Mouse (Mus musculus): ENCODE results near the gene Gtf2i. TPM values are rescaled to one million over a fixed set of nuclear protein-coding genes. Genes with fewer than 3 reads are reported as not detected.
A peak's percentile ranks its signal among the peaks of the same experiment; 100 is the strongest.

The Gtf2i gene
- polyA plus RNA-seq, 1 experiment from 2014 or later: 127 TPM

DNA sequence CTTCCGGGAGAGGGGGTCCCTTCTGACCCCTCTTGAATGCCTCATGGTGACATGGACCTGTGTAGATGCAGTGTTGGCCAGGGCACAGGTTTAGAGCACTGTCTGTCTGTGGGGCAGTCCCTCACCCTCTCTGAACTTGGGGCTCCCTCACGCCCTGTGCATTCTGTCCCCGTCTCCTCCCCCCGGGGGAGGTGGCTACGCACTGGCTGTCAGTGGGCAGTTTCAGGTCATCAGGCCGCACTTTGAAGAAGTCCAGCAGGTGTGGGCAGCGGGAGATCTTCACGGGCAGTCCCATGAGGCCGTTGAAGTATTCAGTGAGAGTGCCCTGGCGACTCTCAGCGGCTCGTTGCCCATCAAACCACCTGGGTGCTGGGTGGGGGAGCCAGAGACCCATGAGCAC is 87.6 kb downstream of the Gtf2i start:
- H3K9ac ChIP-seq: 0 out of 2 replicates have a peak overlapping the region, but pooled peaks have one; percentile 8
- WGBS: 52% methylated on average over 12 of the region's 12 CpGs
- no peak overlapping the region for H3K4me3 ChIP-seq
- no peaks in the 10 kb centered on the region for H3K36me3 ChIP-seq
- no peak for ATAC-seq (ENCODE audit: extremely low read depth, insufficient number of reproducible peaks, low FRiP score, low TSS enrichment)
- no peak overlapping the region for H3K4me2 ChIP-seq
- peaks cover 32% of the 10 kb centered on the region for H3K4me1 ChIP-seq
- H3K9me3 ChIP-seq: no peaks in the 10 kb centered on the region
- H3K27ac ChIP-seq (replicated peaks): no peak overlapping the region
- H3K27me3 ChIP-seq (replicated peaks): peaks cover 14% of the 10 kb centered on the region

DNA sequence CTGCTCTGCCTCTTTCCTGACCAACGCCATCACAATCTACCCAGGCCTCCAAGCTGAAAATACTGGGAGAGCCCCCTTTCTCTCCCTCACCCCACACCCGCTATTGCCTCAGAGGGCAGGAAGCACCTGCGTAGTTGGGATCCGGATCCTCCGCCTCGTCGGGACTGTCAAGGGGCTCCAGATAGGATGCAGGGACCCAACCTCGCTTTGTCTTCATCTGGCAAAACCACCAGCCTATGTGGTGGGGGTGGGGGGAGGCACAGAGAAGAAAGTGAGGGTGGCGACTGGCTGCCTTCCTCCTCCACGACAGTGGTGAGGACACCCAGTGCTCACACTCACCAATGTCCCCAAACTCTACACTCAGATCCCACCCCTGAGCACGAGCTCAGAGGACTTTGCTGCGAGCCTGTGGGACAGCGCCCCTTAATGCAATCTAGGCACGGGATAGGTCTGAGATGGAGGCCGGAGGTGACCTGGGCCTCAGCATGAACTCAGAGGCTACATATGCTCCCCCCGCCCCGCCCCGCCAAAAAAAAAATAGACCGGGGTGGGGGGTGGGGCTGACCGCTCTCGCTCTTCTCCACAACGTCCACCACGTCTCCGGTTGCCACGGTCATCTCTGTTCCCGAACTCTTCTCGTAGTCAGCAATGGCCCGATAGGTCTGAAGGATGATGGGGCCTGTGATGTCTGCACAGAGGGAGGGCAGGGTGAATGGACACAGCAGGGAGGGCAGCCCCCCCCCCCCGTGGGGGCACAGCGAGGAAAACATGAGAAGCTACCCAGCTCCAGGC is 89.3 kb downstream of the Gtf2i start:
- Histone ChIP-seq H3K4me1 (peaks cover 37% of the 10 kb centered on the region), H3K36me3 (no peaks in the 10 kb centered on the region), H3K4me3 (no peak overlapping the region), H3K27ac (replicated peaks) (no peak overlapping the region), H3K9me3 (no peaks in the 10 kb centered on the region), H3K27me3 (replicated peaks) (peaks cover 31% of the 10 kb centered on the region), H3K9ac (no peak overlapping the region), H3K4me2 (no peak overlapping the region)
- WGBS: 68% methylated on average over 30 of the region's 30 CpGs
- no peak for ATAC-seq (ENCODE audit: extremely low read depth, insufficient number of reproducible peaks, low FRiP score, low TSS enrichment)

DNA sequence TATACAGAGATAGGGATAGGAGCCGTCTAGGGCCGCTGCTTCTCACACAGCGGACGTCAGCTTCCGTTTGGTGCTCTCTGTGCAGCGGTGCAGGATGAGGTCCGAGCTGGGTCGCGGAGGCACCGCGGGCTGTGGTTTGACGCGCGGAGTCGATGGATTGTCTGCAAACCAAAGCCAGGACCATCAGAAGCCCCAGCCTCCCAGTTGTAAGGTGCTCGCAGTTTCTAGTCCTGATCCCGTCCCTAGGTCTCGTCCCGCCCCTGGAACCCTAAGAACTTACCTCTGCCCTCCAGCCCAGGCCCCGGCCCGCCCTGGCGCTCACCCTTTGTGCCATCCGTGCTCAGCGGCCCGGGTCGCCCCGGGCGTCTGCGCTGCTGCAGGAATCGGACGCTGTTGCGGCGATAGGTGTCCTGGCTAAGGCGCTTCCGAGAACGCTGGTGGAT is 92.8 kb downstream of the Gtf2i start:
- H3K9ac ChIP-seq: peak overlapping the region; percentile 78
- peaks cover 32% of the 10 kb centered on the region for H3K27me3 ChIP-seq (replicated peaks)
- H3K36me3 ChIP-seq: peaks cover 12% of the 10 kb centered on the region
- peaks cover 2% of the 10 kb centered on the region; the same call in 1 of the 2 replicates for H3K9me3 ChIP-seq
- no peak for ATAC-seq (ENCODE audit: extremely low read depth, insufficient number of reproducible peaks, low FRiP score, low TSS enrichment)
- H3K4me1 ChIP-seq: peaks cover 19% of the 10 kb centered on the region
- peak overlapping the region; percentile 84 for H3K4me2 ChIP-seq
- H3K27ac ChIP-seq (replicated peaks): no peak overlapping the region
- H3K4me3 ChIP-seq: peak overlapping the region; percentile 48
- 4% methylated on average over 36 of the region's 36 CpGs for WGBS

DNA sequence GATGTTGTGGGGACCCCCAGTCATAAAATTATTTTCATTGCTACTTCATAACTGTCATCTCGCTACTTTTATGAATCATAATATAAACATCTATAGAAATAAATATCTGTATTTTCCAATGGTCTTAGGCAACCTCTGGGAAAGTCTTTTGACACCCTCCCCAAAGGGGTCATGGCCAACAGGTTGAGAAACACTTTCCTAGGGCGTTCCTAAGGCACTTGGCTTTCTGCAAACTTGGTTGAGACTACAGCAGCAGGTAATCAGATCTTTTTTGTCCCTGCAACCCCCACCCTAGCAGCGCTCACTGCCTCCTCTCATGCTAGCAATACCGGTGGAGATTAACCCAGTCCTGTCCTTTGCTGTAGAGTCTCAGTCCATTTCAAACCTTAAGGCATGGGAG is 93.3 kb downstream of the Gtf2i start:
- WGBS: 43% methylated on average over 4 of the region's 4 CpGs
- H3K27me3 ChIP-seq (replicated peaks): peaks cover 32% of the 10 kb centered on the region
- H3K27ac ChIP-seq (replicated peaks): no peak overlapping the region
- peak overlapping the region; percentile 48 for H3K4me3 ChIP-seq
- peaks cover 15% of the 10 kb centered on the region for H3K4me1 ChIP-seq
- ATAC-seq (ENCODE audit: extremely low read depth, insufficient number of reproducible peaks, low FRiP score, low TSS enrichment): no peak
- H3K36me3 ChIP-seq: peaks cover 16% of the 10 kb centered on the region
- peak overlapping the region; percentile 84 for H3K4me2 ChIP-seq
- H3K9ac ChIP-seq: peak overlapping the region; percentile 78
- H3K9me3 ChIP-seq: peaks cover 4% of the 10 kb centered on the region; the same call in 1 of the 2 replicates

DNA sequence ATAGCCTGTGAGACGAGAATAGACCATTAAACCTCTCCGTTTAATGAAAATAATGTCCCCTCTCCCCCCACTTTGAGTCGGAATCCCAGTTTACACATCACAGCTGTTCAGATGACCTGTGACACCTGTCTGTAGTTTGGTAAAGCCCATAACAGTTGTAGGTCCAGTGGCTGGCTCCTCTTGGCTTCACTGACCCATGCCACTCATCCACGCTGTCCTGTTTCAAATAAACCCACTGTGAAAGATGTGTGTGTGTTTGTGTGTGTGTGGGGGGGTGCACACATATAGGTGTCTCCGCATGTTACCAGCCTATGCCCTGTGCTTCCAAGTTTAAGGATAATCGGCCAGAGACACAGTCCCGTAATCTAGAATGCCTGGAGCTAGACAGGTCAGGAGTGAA is 96.7 kb downstream of the Gtf2i start:
- 84% methylated on average over 7 of the region's 7 CpGs for WGBS
- ATAC-seq (ENCODE audit: extremely low read depth, insufficient number of reproducible peaks, low FRiP score, low TSS enrichment): no peak

DNA sequence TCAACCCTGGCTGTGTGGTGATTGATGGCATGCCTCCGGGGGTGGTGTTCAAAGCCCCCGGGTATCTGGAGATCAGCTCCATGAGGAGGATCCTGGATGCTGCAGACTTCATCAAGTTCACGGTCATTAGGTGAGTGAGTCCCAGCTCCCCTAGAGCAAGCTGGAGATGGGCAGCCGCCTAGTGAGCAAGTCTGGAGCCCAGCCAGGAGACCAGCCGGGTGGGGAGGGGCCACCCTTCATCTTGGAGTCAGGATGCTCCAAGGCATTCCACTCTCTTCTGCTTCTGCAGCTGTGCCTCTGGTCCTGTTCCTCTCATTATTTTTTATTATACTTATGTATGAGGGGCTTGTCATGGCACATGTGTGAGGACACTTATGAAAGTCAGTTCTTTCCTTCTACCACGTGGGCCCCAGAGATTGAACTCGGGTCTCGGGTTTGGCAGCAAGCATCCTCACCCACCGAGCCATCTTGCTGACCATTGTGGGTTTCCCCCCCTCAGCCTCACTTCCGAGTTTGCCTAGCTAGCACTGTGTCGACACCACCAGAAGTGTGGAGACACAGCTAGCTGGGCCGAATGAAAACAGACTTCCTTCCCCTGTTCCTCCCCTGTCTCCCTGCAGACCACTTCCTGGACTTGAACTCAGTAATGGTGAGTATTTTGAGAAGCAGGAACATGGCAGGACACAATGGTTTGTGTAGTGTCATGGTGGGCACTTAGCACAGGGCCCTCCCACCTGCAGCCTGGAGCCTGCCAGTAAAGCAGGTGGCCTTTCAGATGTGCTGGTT is 100.3 kb downstream of the Gtf2i start:
- Histone ChIP-seq H3K9me3 (peaks cover 4% of the 10 kb centered on the region; the same call in 1 of the 2 replicates), H3K4me3 (no peak overlapping the region), H3K4me2 (no peak overlapping the region), H3K27me3 (replicated peaks) (no peaks in the 10 kb centered on the region), H3K9ac (no peak overlapping the region), H3K36me3 (peaks cover 45% of the 10 kb centered on the region), H3K4me1 (peaks cover 11% of the 10 kb centered on the region; the same call in 1 of the 2 replicates), H3K27ac (replicated peaks) (no peak overlapping the region)
- 51% methylated on average over 12 of the region's 12 CpGs for WGBS
- no peak for ATAC-seq (ENCODE audit: extremely low read depth, insufficient number of reproducible peaks, low FRiP score, low TSS enrichment)

More for the DNA sequence above, 96.7 kb downstream of the Gtf2i start:
- no peak overlapping the region for H3K4me2 ChIP-seq
- no peak overlapping the region for H3K9ac ChIP-seq
- peaks cover 27% of the 10 kb centered on the region for H3K27me3 ChIP-seq (replicated peaks)
- no peak overlapping the region for H3K27ac ChIP-seq (replicated peaks)
- H3K9me3 ChIP-seq: peaks cover 4% of the 10 kb centered on the region; the same call in 1 of the 2 replicates
- peaks cover 33% of the 10 kb centered on the region for H3K36me3 ChIP-seq
- no peak overlapping the region for H3K4me3 ChIP-seq
- peaks cover 14% of the 10 kb centered on the region for H3K4me1 ChIP-seq

DNA sequence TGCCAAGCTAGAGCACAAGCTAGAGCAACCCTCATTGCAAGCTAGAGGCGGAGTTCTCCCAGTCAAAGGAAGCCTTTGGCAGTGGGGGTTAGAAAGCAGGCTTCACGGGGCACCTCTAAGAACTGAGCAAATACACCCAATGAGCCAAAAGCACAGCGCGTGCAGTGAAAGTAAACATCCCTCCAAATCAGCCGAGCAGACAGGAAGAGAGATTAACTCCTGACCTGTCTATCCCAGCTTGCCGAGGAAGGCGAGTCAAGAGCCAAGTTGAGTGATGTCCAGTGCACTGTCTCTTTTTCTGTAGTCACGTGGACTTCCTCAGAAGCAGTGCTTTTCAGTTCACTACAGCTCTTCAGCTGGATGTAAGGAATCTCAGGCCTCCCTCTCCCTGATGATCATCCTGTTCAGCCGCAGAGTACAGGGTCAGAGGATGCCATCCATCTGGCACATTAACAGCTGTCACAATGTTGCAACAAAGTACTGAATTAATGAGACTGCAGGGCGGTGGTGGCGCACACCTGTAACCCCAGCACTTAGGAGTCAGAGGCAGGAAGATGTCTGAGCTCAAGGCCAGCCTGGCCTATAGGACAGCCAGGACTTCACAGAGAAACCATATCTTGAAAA is 104.5 kb downstream of the Gtf2i start:
- ATAC-seq (ENCODE audit: extremely low read depth, insufficient number of reproducible peaks, low FRiP score, low TSS enrichment): no peak
- H3K27me3 ChIP-seq (replicated peaks): no peaks in the 10 kb centered on the region
- H3K4me2 ChIP-seq: no peak overlapping the region
- WGBS: 49% methylated on average over 11 of the region's 11 CpGs
- no peaks in the 10 kb centered on the region for H3K9me3 ChIP-seq
- peaks cover 11% of the 10 kb centered on the region; the same call in 1 of the 2 replicates for H3K4me1 ChIP-seq
- no peak overlapping the region for H3K4me3 ChIP-seq
- peaks cover 36% of the 10 kb centered on the region for H3K36me3 ChIP-seq
- no peak overlapping the region for H3K9ac ChIP-seq
- no peak overlapping the region for H3K27ac ChIP-seq (replicated peaks)

DNA sequence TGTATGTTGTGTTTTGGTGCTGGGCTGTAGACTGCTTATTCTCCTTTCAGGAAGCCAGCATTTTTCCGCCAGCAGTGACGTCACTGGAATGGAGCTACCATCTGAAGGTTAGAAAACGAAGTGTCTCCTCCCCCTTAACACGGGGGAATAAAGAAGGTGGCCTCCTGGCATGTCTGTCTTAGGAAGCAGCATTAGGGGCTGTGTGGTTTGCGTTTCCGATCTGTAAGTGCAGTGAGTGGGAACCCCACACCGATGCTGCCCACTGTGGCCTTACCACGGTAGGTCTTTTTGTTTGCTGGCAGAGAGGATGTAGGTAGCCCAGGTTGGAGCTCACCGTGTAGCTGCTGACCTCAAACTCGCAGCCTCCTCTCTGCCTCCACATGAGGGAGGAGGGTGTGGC is 107.8 kb downstream of the Gtf2i start:
- 76% methylated on average over 10 of the region's 10 CpGs for WGBS
- ATAC-seq (ENCODE audit: extremely low read depth, insufficient number of reproducible peaks, low FRiP score, low TSS enrichment): no peak
- no peak overlapping the region for H3K4me2 ChIP-seq

DNA sequence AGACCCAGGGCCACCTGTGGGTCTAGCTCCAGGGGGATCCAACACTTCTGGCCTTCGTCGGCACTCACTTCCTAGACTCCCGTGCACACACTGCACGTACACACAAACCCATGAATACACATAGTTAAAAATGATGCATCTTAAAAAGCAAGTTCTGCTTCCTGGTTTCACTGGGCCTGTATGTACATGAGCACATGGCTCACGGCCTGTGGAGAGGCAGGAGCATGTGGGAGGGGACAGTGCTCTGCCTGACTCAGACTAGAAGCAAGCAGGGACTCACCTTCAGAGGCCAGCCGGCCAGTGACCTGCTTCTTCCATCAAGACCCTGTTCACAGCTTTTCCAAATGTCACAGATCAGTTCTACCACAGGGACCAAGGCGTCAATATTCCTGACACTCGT is 120.9 kb downstream of the Gtf2i start:
- Histone ChIP-seq H3K9me3 (no peaks in the 10 kb centered on the region), H3K27ac (replicated peaks) (no peak overlapping the region), H3K4me1 (no peaks in the 10 kb centered on the region), H3K27me3 (replicated peaks) (no peaks in the 10 kb centered on the region), H3K4me2 (no peak overlapping the region), H3K9ac (no peak overlapping the region), H3K4me3 (no peak overlapping the region), H3K36me3 (peaks cover 48% of the 10 kb centered on the region)
- WGBS: 81% methylated on average over 8 of the region's 8 CpGs
- ATAC-seq (ENCODE audit: extremely low read depth, insufficient number of reproducible peaks, low FRiP score, low TSS enrichment): no peak

More for the DNA sequence above, 107.8 kb downstream of the Gtf2i start:
- no peak overlapping the region for H3K4me3 ChIP-seq
- H3K27me3 ChIP-seq (replicated peaks): no peaks in the 10 kb centered on the region
- H3K9ac ChIP-seq: no peak overlapping the region
- peaks cover 48% of the 10 kb centered on the region for H3K36me3 ChIP-seq
- H3K27ac ChIP-seq (replicated peaks): no peak overlapping the region
- peaks cover 6% of the 10 kb centered on the region; the same call in 1 of the 2 replicates for H3K4me1 ChIP-seq
- no peaks in the 10 kb centered on the region for H3K9me3 ChIP-seq

DNA sequence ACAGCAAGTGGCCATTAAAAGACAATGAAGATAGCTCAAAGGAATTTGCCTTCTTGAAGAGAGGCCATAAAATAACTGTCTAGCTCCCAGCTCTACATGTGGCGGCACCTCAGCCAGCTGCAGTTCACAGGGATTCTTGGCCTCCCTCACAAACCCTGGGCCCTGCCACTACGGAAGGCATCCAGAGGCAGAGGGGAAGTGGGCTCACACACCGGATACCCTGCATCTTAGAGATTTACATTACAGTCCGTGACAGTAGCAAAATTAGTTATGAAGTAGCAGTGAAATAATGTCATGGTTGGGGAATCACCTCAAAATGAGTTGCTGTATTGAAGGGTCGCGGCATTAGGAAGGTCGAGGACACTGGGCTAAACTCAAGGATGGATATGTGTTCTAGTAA is 126.0 kb downstream of the Gtf2i start:
- WGBS: 82% methylated on average over 7 of the region's 7 CpGs
- no peak for ATAC-seq (ENCODE audit: extremely low read depth, insufficient number of reproducible peaks, low FRiP score, low TSS enrichment)

More for the DNA sequence above, 126.0 kb downstream of the Gtf2i start:
- Histone ChIP-seq H3K9ac (no peak overlapping the region), H3K4me1 (peaks cover 2% of the 10 kb centered on the region), H3K4me2 (no peak overlapping the region), H3K36me3 (peaks cover 13% of the 10 kb centered on the region), H3K27me3 (replicated peaks) (no peaks in the 10 kb centered on the region), H3K4me3 (no peak overlapping the region), H3K27ac (replicated peaks) (no peak overlapping the region), H3K9me3 (peaks cover 3% of the 10 kb centered on the region; the same call in 1 of the 2 replicates)

Measured in heart, embryonic 13.5 days (tissue).